Mouse (Mus musculus) megakaryocyte, embryonic 14.5 days (primary cell): ENCODE data around the gene Klhdc7b.

Experiments
- FLI1 ChIP-seq: IDR thresholded peaks from 2 replicates; pipeline ENCODE4 v1.6.1; 2012; ENCODE audit warnings: low read length, inconsistent platforms, mixed read lengths
- GATA1 ChIP-seq: IDR thresholded peaks from 3 replicates; pipeline ENCODE4 v1.6.1; 2012; ENCODE audit warnings: mixed read lengths, low read length, inconsistent platforms, borderline replicate concordance

- no peak for TF ChIP-seq GATA1
- TF ChIP-seq FLI1 = no peak
Measured at GRCm38 (mm10) chr15:89431806-89432205, 47.1 kb downstream of the Klhdc7b start.
